Mouse (Mus musculus) c-Kit-positive CD71-negative TER-119-negative erythroid progenitor cells, embryonic 14.5 days (primary cell): ENCODE measurements around the gene Qtrt1.
"Not testable (repeated sequence)": the region's sequence is repeated elsewhere in the genome, so short reads cannot be mapped to it uniquely, and the experiment has no call there.

Experiments used
- DNase-seq: peaks from one replicate; pipeline ENCODE4 v3.0.0-alpha.2; 2013; ENCODE audit warnings: low read depth

Qtrt1 gene

DNA sequence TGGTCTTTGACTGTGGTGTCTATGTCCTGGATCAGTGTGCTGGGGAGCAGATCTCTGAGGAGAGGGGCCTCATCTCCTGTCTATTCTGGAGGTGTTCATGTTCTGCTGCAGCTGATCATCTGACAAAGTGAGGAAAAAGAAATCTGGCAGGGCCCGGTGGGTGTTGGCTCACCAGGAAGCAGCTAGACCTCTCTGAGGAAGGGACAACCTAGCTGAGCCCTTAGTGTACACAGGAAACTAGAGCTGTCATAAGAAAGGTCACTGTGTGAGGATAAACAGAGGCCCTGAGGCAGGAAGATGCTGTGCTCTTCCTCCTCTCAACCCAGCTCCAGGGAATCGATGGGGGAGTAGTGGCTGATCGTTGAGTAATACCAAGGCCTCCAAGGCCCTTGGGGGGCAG is 38.6 kb downstream of the Qtrt1 start:
- no peak for DNase-seq

DNA sequence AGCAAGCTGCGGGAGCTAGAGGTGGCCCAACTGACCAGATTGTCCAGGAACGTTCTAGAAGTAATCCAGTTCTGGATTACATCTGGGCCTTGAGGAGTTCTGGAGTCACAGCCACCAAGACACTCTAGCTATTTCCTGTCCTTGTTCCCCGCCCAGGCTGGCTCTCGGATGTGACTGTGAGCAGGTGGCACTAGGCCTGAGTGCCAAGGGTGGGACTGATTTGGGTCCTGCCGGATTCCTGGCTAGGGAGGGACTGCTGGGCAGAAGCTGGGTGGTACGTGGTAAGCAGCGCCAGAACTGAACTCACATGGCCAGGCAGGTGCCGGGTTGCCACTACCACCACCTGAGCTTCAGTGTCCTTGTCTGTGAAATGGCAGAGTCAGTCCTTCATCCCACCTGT is 39.8 kb downstream of the Qtrt1 start:
- DNase-seq: no peak

DNA sequence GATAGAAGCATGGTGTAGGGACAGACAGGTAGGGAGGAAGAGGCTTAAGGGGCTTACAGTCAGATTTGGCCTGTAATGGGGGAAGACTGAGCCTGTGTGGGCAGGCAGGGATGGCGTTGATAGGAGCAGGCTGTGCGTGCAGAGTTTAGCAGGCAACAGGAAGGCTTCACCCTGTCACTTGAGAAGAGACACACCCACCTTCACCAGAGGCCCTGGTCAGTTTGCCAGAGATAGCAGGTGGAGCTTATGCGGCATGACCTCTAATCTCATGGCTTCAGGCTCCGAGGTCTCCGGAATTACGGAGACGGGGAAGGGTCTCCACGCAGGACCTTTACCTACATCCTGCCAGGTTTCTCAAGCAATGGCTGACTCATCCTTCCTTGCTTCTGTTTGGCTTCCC is 40.2 kb downstream of the Qtrt1 start:
- no peak for DNase-seq

DNA sequence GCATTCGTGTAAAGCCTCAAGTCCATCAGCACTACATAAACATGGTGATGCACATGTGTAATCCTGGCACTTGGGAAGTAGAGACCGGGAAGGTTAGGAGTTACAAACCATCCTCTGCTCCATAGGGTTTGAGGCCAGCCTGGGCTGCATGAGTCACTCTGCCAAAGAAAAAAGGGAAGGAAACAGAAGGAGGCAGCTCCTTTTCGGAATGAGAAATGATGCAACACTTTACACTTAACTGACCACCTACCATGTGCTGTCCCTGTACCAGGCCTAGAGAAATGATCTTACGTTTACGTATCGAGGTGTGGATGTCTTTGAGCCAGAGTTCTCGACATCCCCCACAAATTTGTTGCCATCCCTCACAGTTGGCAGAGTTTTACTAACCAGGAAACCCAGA is 41.4 kb downstream of the Qtrt1 start:
- DNase-seq: peak; percentile 31

DNA sequence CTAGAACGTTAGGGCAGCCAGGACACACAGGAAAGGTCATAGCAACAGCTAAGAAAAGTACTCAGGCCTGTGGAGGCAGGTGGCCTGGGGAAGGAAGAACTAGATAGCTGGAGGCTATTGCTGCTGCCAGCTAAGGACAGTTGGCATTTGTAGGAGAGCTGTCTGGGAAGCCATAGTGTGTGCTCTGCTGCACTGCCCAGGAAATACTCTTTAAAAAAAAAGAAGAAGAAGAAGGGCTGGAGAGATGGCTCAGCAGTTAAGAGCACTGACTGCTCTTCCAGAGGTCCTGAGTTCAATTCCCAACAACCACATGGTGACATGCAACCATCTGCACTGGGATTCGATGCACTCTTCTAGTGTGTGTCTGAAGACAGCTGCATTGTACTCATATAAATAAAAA is 41.8 kb downstream of the Qtrt1 start:
- DNase-seq: no peak

DNA sequence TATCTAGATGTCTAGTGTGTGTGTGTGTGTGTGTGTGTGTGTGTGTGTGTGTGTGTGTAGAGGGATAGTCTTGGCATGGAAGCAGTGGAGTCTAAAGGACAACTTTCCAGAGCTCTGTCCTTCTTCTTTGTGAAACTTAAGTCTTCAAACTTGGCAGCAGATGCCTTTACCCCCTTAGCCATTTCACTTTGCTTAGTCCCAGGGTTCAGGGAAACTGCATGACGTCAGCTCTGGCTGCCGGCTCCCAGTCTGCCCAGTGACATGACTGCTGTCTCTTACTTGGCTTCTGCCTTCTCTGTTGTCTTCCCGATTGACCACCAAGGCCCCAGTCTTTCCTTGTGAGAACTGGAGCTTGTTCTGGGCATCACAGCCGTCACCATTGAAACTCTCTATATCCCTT is 42.9 kb downstream of the Qtrt1 start:
- no peak for DNase-seq

DNA sequence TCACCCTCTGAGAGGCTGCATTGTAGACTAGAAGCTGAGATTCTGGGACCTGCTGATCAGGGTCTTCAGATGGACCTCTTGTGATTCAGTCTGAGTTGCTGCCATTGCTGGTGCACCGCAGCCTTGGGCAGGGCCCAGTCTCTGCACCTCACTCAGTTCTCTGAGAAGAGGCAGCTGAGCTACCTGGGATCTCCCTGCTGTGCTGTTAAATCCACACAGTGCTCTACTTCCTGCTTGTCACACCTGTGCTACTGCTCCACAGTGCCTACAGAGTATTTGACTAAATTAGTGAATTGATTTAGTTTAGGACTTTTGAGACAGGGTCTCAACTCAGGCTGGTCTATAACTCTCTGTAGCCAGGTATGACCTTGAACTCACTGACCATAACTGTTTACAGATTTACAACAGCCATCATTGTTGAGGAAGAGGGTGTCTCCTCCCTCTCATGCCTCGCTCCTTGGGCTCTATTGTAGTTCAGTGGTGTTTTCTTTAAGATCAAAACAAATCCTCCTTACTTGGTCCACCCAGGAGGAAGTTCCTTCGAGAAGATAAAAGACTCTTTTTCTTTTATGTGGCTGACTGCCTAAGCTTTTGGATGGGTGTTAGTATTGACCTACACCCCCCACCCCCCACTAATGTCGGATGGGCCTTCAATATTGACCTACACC is 43.6 kb downstream of the Qtrt1 start:
- DNase-seq: no peak

DNA sequence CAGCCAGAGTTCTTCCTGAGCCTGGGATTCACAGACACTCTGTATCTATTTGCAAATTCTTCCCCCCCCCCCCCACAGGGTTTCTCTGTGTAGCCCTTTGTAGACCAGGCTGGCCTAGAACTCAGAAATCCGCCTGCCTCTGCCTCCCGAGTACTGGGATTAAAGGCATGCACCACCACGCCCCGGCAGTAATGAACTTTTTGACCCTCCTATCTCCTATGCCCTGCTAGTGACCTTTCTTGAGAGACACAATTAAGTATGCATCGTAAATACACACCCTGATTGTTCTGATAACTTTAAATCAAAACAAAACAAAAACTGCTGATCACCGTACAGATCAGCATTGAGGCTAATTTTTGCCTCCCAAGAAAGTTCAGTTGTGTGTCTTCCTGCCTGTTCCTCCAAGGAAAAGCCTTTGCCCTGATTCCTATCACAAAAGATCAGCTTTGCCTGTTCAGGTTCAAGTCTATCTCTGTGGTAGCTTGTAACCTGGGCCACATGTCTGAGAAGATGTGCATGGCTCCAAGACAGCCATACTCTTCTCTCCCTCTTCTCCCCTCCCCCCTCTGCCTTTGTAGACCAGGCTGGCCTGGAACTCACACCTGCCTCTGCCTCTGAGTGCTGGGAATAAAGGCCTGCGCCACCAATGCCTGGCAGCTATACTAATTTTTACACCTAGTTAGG is 44.8 kb downstream of the Qtrt1 start:
- DNase-seq: no peak

DNA sequence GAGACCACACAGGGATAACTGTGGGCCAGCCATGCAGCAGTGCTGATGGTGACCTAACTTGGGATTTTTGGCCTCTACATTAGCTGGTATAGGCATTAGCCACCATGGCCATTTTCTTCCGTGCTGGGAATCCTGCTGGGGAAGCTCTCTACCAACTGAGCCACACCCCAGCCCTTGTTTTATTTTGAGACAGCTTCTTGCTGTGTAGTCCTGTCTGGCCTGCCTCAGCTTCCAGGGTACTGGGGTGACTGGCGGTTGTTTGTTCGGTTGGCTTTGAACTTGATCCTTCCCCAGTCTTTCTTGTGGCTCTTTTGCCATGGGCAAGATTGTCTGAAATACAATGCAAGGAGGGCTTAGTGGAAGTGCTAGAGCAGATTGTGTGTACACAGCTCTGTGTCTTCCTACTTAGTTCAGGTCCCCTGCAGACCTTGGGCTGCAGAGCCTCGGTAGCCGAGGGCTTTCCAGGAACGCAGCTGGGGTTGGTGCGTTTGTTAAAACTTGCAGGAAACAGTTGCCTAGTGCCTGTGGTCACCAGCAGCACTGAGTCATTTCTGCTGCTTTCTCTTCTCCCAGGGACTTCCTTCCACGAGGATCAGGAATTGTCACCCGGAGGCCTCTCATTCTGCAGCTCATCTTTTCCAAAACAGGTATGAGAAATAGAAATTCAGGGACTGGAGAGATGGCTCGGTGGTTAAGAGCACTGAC is 45.4 kb downstream of the Qtrt1 start:
- no peak for DNase-seq

DNA sequence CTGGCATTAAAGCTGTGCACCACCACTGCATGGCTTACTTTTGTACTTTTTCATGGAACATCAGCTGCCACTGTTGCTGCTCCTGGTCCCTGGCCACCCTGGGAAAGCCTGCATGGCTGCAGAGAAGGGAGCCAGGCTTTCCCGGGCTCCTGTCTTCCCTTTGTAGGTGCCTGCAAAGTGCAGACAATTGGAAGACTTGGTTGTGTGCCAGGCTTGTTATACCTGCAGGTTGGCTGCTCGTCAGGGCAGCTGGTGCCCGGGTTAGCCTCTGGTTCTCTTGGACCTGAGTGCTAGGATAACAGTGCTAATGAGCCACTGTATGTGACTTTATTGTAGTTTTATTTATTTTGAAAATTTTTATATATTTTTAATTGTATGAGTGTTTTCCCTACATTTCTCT is 47.2 kb downstream of the Qtrt1 start:
- DNase-seq: no peak

DNA sequence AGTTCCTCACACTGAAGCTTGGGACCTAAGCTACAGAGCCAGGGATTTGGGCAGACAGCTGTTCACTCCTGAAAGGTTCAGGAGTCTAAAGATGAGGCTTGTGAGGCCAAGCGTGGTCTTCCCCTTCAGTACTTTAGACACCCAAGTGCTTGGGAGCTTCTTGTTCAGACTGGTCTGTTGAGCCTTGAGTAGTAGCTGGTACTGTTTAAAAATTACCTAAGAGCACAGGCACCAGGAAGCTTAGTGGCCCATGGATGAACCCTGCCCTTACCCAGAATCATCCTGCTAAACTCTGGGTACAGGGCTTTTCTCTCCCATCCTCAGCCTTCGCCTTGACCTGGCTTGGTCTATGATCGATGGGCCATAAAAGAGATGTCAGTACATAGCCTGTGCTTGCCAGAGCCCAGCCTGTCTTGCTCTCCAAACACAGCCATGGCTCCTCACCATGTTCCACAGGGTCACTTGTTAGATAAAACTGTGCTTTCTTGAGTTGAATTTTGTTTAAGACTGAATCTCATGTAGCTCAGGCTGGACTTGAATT is 48.8 kb downstream of the Qtrt1 start:
- no peak for DNase-seq

DNA sequence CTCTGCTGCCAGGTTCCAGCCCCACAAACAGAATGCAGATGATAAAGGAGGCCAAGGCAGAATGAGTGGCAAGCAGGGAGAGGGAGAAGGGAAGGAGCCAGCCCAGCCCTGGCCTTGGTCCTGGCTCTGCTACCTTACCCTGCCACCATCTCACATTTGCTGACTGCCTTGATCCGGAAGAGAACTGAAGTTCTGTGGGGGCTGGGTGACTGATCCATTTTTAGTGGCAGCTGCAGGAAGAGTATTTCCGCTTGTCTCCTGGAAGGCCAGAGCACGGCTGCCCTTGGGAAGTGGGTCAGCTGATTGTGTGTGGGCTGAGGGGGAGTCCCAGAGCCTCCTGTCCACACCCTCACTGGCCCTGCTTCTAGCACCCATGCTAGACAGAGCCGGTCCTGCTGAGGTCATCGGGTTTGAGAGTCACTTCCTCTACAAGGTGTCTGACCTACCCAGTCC is 51.5 kb downstream of the Qtrt1 start:
- DNase-seq: no peak

DNA sequence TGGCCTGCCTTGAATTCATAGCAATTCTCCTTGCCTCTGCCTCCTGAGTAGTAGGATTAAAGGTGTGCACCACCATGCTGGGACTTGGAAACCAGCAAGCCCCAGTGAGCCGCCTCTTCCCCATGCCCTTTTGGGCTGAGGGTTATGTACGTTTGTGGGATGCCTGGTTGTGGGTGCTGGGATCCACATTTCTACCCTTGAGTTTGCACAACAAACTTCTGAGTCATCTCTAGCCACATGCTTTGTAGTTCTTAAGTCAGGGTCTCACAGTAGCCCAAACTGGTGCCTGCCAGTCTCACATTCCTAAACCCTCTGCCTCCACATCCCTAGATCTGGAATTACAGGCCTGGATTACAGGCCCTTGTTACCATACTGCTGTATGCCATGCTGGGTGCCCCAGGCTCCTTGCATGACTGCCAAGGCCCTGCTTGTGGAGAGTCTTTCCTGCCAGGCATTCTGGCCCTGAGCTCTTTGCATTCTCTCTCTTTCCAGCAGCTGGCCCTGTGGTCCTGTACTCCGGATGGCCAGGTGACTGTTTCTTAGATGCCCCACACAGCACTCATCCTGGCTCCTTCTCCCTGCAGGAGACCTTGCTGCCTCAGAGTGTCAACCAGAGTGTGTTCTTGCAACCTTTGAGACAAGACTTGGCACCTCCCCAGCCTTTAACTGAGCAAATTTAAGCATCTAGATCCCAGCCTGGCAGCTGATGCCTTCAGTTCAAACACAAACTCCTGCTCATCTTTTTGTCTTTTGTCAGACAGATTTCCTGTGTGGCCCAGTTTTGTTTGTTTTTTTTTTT is 52.3 kb downstream of the Qtrt1 start:
- DNase-seq: no peak

DNA sequence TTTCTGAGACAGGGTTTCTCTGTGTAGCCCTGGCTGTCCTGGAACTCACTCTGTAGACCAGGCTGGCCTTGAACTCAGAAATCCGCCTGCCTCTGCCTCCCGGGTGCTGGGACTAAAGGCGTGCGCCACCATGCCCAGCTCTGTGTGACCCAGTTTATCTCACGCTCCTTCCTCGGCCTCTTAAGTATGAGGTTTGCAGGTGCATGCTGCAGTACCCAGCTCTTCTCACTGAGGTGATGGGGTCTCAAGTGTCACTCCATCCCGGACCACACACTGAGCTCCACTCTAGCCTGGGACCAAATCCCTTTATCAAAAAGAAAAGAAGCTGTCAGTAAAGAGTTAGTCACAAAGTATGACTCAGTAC is 52.9 kb downstream of the Qtrt1 start:
- not testable (repeated sequence) for DNase-seq

DNA sequence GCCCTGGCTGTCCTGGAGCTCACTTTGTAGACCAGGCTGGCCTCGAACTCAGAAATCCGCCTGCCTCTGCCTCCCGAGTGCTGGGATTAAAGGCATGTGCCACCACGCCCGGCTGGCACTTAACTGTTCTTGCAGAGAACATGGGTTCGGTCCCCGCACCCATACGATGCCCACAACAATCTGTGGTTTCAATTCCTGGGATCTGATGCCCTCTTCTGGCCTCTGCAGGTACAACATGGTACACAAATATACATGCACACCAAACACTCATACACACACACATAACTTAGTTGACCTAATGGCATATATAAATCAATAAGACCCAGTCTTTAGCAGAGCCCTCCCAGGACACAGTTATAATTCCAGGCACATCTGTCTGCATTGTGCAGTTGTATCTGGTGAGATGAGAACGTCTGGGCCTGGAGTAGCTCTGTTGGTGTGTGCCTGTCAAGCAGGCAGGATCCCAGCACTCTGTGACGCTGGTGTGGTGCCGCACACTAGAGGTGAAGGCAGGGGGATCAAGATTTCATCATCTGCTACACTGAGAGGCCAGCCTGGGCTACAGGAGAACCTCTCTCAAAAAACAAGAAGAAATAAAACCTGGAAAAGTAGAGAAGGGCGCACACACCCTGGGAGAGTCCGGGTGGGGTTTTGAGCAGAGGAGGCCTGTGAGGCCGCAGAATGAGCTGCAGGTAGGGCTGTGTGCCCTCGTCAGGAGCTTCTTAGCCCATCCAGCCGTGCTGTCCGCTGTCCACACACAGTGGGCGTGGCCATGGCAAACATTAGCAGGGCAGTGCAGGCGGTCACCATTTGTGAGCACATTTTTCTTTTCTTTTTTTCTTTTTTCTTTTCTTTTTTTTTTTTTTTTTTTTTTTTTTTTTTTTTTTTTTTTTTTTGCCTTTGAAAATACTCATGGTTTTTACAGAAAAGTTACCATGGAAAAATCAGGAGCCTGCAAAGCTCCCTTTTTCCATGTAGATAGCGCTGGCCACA is 57.7 kb downstream of the Qtrt1 start:
- no peak for DNase-seq
